Mouse (Mus musculus): ENCODE measurements at regions not wholly inside any gene's neighbourhood (a gene's known extent, or its start where the extent isn't known, plus 50 kb on each side); places are given as distances from the start of the nearest gene placed in this dataset.

DNA sequence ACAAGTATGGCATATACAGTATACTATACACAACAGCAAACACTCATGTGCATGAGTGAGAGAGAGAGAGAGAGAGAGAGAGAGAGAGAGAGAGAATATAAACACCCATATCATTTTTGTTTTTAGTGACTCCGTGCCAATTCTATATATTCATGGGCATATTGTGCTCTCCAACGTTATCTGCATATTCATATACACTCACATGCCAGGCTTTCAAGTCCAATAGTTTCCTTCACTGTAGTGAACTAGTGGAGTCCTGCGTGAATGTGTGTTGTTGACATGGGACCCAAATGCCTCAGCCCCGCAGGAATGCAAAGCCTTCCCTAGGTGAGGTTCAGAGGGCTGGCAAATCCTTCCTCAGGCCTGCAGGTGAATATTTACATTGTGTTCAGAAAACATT is 53.4 kb upstream of the Nab1 start:
- no peak for DNase-seq (ENCODE audit: low spot score)

DNA sequence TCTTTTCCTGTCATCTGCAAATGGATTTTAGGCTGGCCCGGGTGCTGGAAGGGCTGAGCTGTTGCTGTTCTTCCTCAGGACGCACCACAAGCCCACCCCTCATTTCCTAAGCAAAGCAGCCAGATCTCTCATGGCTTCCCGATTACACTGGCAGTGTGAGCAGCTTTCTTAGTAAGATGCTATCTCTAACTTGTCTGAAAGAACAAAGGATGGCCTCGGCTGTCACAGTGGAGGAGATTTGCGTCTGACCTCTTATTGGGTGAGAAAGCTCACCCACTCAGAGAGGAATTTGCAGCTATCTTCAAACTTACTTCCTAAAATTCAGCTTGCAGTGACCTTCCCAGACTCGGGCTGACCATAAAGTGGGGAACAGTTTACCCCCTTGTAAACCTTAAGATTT is 64.7 kb upstream of the Nemp2 start:
- no peak for DNase-seq (ENCODE audit: low spot score)

DNA sequence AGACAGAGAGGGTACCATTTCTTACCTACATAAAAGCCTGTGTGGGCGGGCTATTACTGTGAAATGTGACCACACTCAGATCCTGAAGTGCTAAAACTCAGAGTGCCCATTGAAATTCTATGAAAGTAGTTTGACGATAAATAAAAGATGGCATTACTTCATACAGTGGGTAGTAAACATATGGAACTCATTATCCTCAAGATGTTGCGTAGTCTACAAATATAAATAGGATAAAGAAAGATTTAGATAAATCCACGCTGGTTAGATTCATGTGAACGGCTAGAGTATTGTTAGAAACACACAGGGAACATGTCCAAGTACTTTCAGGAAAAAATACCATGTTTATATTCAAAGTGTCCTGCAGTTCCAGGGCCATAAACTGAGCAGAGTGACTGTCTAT is 58.8 kb upstream of the Nemp2 start:
- DNase-seq (ENCODE audit: low spot score): no peak

DNA sequence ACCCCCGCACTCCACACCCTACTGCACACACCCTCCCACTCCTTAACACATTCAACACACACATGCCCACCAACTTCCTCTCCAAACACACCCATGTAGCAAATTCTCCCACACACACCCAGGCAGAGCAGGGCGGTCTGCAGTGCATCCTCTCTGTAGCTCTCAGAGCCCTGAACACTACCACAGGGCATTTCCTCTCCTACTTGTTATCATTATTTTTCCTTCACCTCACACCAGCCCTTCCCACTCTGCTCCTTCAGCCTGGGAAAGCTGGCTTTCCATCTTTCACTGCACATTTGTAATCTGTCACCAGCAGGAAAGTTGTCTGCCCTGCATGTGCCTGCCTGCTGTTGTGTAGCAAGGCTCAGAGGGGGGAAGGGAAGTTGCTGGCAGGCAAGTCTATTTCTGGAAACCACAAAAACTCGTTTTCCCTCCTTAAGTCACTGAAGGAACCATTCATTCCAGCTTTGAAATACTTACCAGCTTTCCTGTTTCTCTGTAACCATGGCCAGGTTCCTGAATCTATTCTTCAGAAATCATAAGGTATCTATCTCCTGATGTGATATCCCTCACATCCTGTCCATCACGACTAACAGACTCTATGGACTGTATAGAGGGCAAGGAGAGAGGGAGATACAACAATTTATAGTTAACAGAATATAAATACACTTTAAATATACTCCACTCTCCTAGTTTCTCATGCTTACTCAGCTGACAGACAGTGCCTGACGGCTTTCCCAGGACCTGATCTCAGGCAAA is 52.0 kb upstream of the Nemp2 start:
- DNase-seq (ENCODE audit: low spot score): peak; percentile 62

DNA sequence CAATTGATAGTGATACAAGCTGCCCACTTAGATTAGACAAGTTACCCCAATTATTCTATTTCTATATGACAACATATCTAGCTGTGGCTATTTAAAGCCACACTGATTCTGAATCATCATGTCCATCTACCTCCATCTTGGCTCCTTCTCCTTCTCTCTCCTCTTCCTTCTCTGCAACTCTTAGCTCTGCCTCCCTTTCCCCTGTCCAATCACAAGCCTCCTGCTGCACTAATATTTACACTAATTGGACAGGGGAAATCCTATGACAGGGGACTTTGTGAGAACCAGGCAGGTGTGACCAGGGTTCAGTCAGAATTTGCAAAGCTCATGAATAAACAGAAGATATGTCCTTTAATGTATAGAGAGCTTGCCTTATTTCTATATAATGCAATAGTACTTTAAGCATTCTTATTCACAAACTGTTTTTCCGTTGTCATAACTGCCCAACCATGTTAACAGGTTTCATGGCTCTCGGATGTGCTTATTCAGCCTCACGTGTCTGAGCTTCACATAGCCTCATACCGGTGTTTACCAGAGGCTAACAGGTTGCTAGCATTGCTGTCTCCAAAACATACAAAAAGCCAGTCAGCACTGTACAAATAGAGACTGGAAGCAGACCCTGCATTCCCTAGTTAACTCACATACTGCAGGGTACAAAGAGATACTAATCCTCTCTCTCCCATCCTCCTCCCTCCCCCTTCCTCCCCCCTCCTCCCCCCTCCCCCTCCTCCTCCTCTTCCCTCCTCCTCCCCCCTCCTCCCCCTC is 50.2 kb upstream of the Nemp2 start:
- DNase-seq (ENCODE audit: low spot score): no peak
